Mouse (Mus musculus): ENCODE measurements around the gene Cryba2.

The Cryba2 gene

DNA sequence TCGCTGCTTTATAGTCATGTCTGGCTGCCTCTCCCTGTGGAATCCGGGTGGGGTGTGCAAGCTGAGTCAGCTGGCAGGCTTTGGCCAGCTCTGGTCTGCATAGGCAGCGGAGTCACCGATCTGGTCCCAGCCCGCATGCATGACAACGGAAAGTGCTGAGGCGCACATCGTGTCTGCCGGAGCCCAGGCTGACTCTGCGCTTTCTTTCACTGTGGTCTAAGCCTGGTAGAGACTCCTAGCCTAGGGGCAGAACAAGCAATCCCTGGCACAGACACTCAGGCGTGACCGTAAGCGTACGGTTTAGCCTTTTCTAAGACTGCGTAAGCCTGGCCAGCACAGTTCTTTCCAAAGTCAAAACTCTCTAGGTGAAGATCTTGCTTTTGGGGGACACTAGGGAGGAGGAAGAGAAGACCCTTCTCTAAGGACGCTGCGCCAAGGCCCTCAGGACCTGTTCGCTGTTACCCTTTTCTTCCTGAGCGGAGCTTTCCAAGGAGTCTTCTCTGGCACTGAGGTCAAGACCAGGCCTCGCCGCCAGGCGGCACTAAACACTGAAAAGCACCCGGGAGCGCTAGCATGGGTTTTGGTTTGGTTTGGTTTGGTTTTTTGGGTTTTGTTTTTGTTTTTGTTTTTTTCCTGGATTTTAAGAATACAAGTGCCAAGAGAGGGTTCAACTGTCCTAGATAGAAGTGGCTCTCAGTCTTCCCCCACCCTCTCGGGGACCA, at the start of gene Cryba2:
Gene Cryba2, minus strand, starts transcription at position 10 of the 722 bp plus-strand sequence.
- no peak for TF ChIP-seq GATA4 (IDR thresholded peaks at IDR 0.05; ENCODE audit: insufficient replicate concordance, low read length)

DNA sequence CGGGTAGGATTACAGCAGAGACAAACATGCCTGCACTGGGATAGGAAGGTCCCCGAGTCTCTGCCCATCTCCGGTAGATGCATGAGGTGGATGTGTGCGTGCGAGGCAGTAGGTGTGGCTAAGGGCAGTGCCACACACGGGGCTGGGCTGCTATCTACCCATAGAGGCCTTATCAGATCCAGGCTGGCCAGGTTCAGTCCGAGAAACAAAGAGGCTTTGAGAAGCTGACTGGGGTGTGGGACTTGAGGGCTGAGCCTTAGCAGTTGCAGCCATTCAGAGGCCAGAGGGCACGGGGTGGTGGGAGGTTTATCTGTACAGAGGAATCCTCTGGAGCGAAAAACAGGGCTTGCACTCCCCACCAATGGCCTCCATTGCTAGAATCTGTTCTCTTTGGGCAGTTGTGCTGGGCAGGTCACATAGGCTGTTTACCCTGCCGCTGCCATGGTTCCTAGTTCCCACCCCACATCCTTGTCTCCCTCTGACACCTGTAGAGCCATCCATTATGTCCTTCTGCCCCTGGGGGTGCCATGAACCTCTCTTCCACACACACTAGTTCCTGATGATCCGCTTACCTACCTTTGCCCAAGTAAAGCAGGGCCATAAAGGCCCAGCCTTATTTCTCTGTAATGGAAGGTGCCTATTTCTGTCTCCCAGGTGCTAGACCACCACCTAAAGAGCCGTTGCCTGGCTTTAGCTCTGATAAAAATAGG, 48.9 kb upstream of the Cryba2 start:
- TF ChIP-seq GATA4 (IDR thresholded peaks at IDR 0.05; ENCODE audit: insufficient replicate concordance, low read length) = no peak

DNA sequence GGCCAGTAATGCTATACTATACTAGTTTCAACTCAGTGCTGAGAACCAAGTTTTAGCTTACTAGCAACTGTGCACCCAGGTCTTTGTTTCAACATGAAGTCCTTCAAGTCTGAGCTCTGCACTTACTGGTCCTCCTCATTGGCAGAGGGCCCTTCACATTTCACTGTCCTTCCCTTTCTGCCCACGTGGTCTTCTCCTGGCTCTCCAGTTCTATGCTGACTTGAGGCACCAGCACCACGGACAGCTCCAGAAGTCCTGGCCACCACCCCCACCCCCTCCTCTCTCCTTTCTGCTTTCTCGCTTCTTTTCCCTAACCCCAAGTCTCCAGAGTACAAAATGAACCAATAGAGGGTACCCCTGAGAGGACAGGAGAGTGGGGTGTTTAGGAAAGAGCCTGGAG, 46.8 kb upstream of the Cryba2 start:
- no peak for TF ChIP-seq GATA4 (IDR thresholded peaks at IDR 0.05; ENCODE audit: insufficient replicate concordance, low read length)

DNA sequence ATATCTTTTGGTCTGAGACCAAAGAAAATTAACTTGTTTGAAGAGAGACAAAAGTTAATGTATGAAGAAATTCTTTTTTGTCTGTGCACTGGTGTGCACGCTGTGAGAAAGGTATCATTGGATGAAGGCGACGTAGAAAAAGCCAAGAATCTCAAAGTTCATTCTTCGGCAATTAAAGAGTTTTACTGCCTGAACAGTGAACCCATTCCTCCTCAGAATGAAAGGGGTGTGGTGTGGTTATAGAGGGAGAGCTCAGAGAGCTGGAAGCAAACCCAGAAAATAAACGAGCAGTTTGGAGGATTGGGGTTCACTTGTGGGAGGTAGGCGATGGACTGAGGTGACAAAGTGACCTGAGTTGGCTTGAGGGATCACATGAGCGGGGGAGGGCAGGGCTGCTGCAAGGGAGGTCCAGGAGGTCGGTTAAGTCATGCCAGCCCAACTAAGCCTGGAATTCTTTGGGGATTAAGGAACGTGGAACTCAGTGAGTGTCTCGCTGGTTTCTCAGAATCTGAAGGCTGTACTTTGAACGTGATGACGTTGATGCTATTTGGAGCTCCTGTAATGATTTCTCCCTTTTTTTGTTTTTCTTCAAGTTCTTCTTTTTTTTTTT, 43.4 kb upstream of the Cryba2 start:
- TF ChIP-seq GATA4 (IDR thresholded peaks at IDR 0.05; ENCODE audit: insufficient replicate concordance, low read length) = no peak

- no peak for TF ChIP-seq GATA4 (IDR thresholded peaks at IDR 0.05; ENCODE audit: insufficient replicate concordance, low read length)
Observed at GRCm38 (mm10) chr1:74935402-74935801, 42.5 kb upstream of the Cryba2 start, which contains the start of gene Cfap65. Cfap65 (minus strand) TSS chr1:74935599.

DNA sequence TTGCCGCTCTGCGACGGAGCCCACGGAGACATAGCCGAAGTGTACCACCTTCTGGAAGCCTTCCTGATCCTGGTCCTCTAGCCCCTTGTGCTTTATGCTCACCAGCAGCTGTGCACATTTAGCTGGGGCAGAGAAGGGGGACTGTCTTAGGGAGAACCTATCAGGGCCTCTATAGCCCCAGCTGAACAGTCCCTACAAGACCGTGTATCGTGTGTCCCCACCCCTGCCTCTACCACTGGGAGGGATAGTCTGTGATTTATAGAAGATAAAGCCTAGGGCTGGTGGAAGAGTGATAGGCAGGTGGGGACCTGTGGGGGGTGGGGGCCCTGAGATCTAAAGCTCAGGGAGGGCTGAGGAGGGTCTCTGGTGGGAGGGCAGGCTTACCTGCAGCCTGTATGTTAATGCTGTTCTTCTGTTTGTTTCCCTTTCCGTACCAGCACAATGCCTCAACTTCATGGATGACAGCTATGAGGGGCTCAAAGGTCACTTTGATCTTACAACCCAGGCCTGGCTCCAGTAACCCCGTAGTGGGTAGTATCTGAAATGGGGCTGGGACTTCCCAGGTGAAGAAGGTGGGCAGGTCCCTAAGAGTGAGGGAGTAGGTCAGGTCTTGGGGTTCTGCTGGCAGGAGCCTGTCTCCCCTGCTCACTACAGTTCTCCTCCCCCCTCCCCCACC, 34.8 kb upstream of the Cryba2 start:
- no peak for TF ChIP-seq GATA4 (IDR thresholded peaks at IDR 0.05; ENCODE audit: insufficient replicate concordance, low read length)

DNA sequence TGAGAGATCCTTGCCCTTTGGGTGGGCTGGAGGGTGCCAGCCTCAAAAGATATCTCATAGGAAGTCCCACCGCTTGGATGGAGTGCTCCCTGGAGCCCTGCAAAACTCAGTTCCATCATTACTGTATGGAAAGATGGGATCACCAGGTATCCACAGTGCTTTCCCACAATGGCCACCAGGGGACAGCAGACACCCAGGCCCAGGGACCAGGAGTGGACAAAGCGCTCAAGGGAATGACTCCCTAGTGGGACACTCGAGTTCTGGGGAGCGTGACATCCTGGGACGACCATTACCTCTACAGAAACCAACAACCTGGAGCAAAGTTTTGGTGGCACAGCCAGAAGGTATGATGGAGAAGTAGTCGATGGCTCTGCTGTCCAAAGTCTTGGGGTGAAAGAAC, 33.8 kb upstream of the Cryba2 start:
- no peak for TF ChIP-seq GATA4 (IDR thresholded peaks at IDR 0.05; ENCODE audit: insufficient replicate concordance, low read length)

GRCm38 (mm10) chr1:74924464-74924863, 31.5 kb upstream of the Cryba2 start:
- TF ChIP-seq GATA4 (IDR thresholded peaks at IDR 0.05; ENCODE audit: insufficient replicate concordance, low read length) = no peak

- no peak for TF ChIP-seq GATA4 (IDR thresholded peaks at IDR 0.05; ENCODE audit: insufficient replicate concordance, low read length)
Observed at GRCm38 (mm10) chr1:74915706-74916105, 22.8 kb upstream of the Cryba2 start.

DNA sequence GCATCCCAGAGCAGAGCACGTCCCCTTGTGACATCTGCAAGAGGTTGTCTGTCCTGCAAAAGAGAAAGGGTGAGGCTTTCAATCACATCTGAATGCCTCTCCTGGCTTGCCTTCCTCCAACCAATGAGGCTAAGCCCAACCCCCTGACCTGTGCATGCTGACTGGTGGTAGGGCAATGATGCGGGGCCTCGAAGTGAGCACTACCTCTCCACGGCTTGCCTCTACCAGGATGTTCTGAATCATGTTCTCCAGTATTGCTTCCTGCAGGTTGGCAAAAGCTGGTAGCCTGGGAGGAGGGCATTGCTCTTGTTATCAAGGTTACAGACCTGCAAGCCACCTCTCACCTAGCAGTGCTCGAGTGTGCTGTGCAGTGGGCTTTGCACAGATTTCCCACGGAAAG, 9.2 kb upstream of the Cryba2 start:
- TF ChIP-seq GATA4 (IDR thresholded peaks at IDR 0.05; ENCODE audit: insufficient replicate concordance, low read length) = no peak

DNA sequence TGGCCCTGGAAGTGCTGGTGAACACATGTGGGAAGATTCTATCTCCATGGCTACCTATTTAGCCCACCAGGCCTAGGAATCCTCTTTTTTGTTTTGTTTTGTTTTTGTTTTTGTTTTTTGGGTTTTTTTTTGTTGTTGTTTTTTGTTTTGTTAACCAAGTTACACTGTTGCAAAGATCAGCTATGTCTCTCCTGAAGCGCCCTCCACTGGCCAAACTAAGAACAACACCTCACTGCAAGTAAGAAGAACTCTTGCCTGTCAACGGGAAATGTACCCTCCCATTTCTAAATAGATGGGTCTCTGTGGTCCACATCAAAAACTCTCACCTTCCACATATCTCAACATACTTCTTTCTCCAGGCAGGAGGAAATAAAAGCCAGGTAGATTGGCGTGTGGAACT, 8.7 kb upstream of the Cryba2 start:
- no peak for TF ChIP-seq GATA4 (IDR thresholded peaks at IDR 0.05; ENCODE audit: insufficient replicate concordance, low read length)

GRCm38 (mm10) chr1:74900341-74901285, 7.7 kb upstream of the Cryba2 start:
- no peak for TF ChIP-seq GATA4 (IDR thresholded peaks at IDR 0.05; ENCODE audit: insufficient replicate concordance, low read length)

DNA sequence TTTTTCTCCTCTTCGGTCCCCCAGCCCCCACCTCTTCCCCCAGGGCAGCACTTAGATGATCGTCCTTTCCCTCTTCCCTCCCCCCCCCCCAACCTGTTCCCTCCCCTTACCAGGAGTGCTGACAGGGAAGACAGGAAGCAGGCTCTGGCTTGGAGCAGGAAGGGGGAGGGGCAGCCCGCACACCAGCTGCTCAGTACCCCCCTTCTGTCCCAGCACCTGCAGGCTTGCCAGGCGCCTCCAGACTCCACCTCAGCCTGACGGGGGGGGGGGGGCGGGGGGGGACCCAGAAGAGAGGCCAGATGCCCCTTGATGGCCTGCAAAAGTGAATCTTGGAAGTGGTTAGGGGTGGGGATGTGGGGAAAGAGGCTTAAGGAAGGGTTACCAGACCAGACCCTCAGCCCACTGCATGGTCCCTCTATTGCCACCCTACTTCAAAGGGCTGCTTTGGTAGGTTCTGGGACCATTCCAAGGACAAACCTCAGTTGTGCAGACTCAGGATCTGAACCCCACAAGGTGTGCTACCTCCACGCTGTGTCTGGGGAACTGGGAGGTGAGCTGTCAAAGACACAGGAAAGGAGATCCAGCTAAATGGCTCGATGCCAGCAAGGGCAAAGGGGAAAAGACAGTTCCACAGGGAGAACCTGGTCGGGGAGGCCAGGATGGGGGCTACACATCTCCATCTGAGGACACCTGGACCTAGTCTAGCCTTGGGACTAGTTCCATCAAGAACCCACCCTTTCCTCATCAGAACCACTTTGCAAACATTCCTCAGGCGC, 5.9 kb upstream of the Cryba2 start:
- no peak for TF ChIP-seq GATA4 (IDR thresholded peaks at IDR 0.05; ENCODE audit: insufficient replicate concordance, low read length)

DNA sequence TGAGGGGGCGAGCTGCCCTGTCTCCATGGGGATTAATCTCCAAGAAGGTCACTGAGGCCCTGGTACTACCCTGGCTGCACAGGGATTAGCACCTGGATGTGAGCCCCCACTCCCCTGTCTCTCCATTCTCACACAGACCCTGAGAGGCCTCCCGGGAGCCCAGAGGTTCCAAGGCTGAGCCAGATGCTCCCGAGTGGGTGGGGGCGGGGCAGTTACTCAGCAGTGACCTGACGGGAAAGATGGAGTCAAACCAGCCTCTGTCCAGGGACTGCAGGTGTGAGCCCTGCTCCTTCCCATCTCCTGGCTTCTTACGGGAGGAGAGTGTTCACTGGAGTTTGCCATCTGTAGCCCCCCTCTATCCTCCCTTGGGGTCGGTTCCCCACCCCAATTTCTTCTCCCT, 5.0 kb upstream of the Cryba2 start:
- TF ChIP-seq GATA4 (IDR thresholded peaks at IDR 0.05; ENCODE audit: insufficient replicate concordance, low read length) = no peak
